Mouse (Mus musculus) cerebellum, adult 2 months (tissue): Measurements from ENCODE around the gene 1700016D06Rik. TPM values are rescaled to one million over a fixed set of nuclear protein-coding genes. Genes with fewer than 3 reads are reported as not detected.

Source experiments
- DNase-seq, 2 experiments: peaks; one replicate each; pipeline ENCODE4 v3.0.0; 2021
- H3K27ac ChIP-seq: fragments of 200-500 bp; 2 replicates; pipeline ENCODE4 v1.5.1; 2012; ENCODE audit warnings: low read length, control low read depth, inconsistent platforms; ENCODE audit not compliant: insufficient read depth
- H3K27me3 ChIP-seq: fragments of 200-500 bp; 2 replicates; pipeline ENCODE4 v1.6.1; 2012; ENCODE audit warnings: inconsistent platforms, mild to moderate bottlenecking, low read length, moderate library complexity; ENCODE audit not compliant: control insufficient read depth, insufficient read depth
- H3K4me1 ChIP-seq: fragments of 200-500 bp; 2 replicates; pipeline ENCODE4 v1.6.1; 2011; ENCODE audit warnings: low read length; ENCODE audit not compliant: control insufficient read depth, insufficient read depth
- H3K4me3 ChIP-seq: fragments of 200-500 bp; replicated peaks from 2 replicates; pipeline ENCODE3; 2011; ENCODE audit warnings: mild to moderate bottlenecking, low read depth, low read length, control low read depth; ENCODE audit not compliant: insufficient read depth
- CTCF ChIP-seq: fragments of 200-500 bp; IDR thresholded peaks from 2 replicates; pipeline ENCODE4 v1.5.1; 2011; ENCODE audit warnings: low read depth, mild to moderate bottlenecking, control low read depth, low read length, moderate library complexity, borderline replicate concordance; ENCODE audit not compliant: insufficient read depth
- POLR2A ChIP-seq: fragments of 200-500 bp; IDR thresholded peaks from 2 replicates; pipeline ENCODE4 v1.6.1; 2011; ENCODE audit warnings: low read length, control low read depth, borderline replicate concordance; ENCODE audit not compliant: insufficient read depth
- WGBS: fragments of 180-500 bp; shearing (Covaris S2); methylation state at CpG from one replicate; pipeline ENCODE4 v1.1.7; 2018; 5-methylcytosine and 5-hydroxymethylcytosine counted together
- polyA plus RNA-seq: library from polyadenylated mRNA; depleted of rRNA; stranded (reverse); fragments of >200 nt; gene quantifications from 2 replicates; pipeline ENCODE4 v1.2.3, GENCODE M21; 2012

Gene 1700016D06Rik
- polyA plus RNA-seq, 1 experiment: not detected

GRCm38 (mm10) chr8:11730271-11730940 is 29.5 kb upstream of the 1700016D06Rik start:
- Histone ChIP-seq H3K4me3 (no peak overlapping the region), H3K27me3 (no peaks in the 10 kb centered on the region), H3K4me1 (peaks cover 28% of the 10 kb centered on the region), H3K27ac (no peak overlapping the region)
- 65% methylated on average over 12 of the region's 12 CpGs for whole genome bisulfite sequencing
- no peak for DNase-seq
- TF ChIP-seq POLR2A (no peak), CTCF (no peak)

- Histone ChIP-seq H3K27me3 (no peaks in the 10 kb centered on the region), H3K27ac (peak overlapping the region; percentile 100), H3K4me1 (peaks cover 11% of the 10 kb centered on the region), H3K4me3 (peak overlapping the region; percentile 99)
- peak; percentile 56 to 72 for DNase-seq
- TF ChIP-seq CTCF (no peak), POLR2A (no peak)
- 2% methylated on average over 61 of the region's 61 CpGs for WGBS
These were observed 27.8 kb upstream of the 1700016D06Rik start for GRCm38 (mm10) chr8:11728482-11729295.

DNA sequence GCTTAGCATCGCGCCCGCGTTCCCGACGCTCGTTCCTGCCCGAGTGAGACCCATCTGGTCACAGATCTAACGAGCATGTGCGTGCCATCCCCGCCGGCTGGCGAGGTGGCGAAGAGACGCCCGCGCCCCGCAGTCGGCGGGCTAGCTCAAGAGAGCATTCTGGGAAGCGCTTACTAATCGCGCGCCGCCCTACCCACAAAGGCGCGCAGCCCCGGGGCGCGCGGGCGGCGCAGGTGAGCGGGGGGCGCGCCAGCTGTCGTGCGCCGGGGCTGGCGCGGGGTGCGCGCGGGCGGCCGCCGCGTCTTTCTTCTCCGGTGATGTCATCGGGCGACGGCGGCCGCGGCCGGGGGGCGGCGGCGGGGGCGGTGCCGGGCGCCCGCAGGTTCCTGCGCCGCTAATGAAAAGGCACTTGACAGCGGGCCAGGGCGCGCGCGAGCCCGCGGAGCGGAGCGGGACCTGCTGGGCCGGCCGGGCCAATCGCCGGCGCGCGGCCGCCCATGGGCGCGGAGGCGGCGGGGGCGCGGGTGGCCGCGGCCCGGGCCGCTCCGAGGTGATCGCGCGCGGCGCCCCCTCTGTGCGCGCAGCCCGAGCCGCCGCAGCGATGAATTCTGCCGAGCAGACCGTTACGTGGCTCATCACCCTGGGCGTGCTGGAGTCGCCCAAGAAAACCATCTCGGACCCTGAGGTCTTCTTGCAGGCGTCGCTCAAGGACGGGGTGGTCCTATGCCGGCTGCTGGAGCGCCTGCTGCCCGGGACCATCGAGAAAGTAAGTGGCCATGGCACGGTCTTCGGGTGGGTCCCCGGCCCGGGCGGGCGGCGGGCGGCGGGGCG is 27.0 kb upstream of the 1700016D06Rik start, which contains the start of gene Arhgef7:
Gene Arhgef7 (plus strand): TSS at position 71 of the 831 bp plus-strand sequence.
- WGBS: under 1% methylated on average over 111 of the region's 127 CpGs

DNA sequence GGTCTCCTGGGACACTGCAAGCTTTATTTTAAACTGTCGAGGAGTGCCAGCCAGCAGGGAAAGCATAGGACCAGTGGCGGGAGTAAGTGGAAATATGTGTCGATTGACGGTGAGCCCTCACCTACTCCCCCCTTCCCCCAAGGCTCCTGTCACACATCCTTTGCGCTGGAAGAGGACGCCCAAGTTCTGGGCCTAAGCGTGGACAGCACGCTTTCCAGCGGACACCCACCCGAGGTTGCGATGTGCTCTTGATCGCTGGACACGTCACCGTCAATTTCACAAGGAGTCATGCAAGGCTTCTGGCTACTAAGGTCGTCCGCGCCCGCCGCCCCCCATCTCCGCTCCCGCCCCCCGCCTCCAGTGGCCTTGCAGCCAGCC is 26.4 kb upstream of the 1700016D06Rik start:
- peaks cover 11% of the 10 kb centered on the region for H3K4me1 ChIP-seq
- DNase-seq: no peak
- H3K27me3 ChIP-seq: no peaks in the 10 kb centered on the region
- peak overlapping the region; percentile 49; the same call in 1 of the 2 replicates for H3K27ac ChIP-seq
- WGBS: 3% methylated on average over 22 of the region's 22 CpGs
- peak overlapping the region; percentile 99 for H3K4me3 ChIP-seq
- TF ChIP-seq CTCF: no peak

More for the DNA sequence above, 27.0 kb upstream of the 1700016D06Rik start, which contains the start of gene Arhgef7:
- peak within 1 kb of the TSS; percentile 100 for H3K27ac ChIP-seq
- peak within 1 kb of the TSS; percentile 99 for H3K4me3 ChIP-seq
- peak; percentile 34; the same call in 1 of the 2 replicates for TF ChIP-seq POLR2A
- no peak for TF ChIP-seq CTCF
- DNase-seq: peak; percentile 88 to 89
- no peaks in the 10 kb centered on the region for H3K27me3 ChIP-seq
- peaks cover 11% of the 10 kb centered on the region for H3K4me1 ChIP-seq

GRCm38 (mm10) chr8:11717194-11717593 is 16.3 kb upstream of the 1700016D06Rik start:
- 78% methylated on average over 4 of the region's 4 CpGs for WGBS
- no peak for TF ChIP-seq POLR2A
- TF ChIP-seq CTCF: no peak
- Histone ChIP-seq H3K4me3 (no peak overlapping the region), H3K27ac (no peak overlapping the region), H3K27me3 (no peaks in the 10 kb centered on the region), H3K4me1 (no peaks in the 10 kb centered on the region)
- no peak for DNase-seq

- TF ChIP-seq POLR2A: no peak
- TF ChIP-seq CTCF: peak; percentile 19; the same call in 1 of the 2 replicates
- 86% methylated on average over 6 of the region's 6 CpGs for WGBS
These were observed 11.4 kb upstream of the 1700016D06Rik start for GRCm38 (mm10) chr8:11712244-11712643.

GRCm38 (mm10) chr8:11710415-11710814 is 9.6 kb upstream of the 1700016D06Rik start:
- Histone ChIP-seq H3K27me3 (no peaks in the 10 kb centered on the region), H3K4me3 (no peak overlapping the region), H3K27ac (no peak overlapping the region), H3K4me1 (no peaks in the 10 kb centered on the region)
- 73% methylated on average over 5 of the region's 5 CpGs for WGBS
- DNase-seq: no peak
- no peak for TF ChIP-seq CTCF
- no peak for TF ChIP-seq POLR2A

More at GRCm38 (mm10) chr8:11712244-11712643, 11.4 kb upstream of the 1700016D06Rik start:
- H3K4me1 ChIP-seq: no peaks in the 10 kb centered on the region
- no peak for DNase-seq
- H3K27me3 ChIP-seq: no peaks in the 10 kb centered on the region
- no peak overlapping the region for H3K27ac ChIP-seq
- H3K4me3 ChIP-seq: no peak overlapping the region
